Mouse (Mus musculus): ENCODE results near the gene Ptprn2.

Ptprn2 gene

GRCm38 (mm10) chr12:116646771-116647170, 161.3 kb downstream of the Ptprn2 start:
- no peak for DNase-seq (ENCODE audit: low read depth)

GRCm38 (mm10) chr12:116648584-116649206, 163.2 kb downstream of the Ptprn2 start:
- DNase-seq (ENCODE audit: low read depth), result no peak

DNA sequence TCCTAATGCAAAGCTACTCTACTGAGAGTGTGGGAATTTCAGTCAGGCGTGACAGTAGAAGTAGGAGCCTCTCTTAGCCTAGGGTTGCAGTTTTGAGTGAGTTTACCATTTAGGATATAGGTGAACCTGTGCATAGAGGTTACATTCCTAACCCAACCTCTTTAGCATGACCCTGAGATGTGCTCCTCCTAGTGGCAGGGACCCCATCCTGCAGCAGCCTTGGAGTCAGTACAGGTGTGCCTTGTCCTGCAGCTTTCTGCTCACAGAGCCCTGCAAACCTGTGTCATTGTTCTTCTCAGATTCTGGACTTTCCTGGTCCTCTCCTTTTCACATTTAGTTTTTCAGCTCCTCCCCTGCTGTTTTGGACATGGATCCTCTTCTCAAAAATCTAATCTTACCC, 168.2 kb downstream of the Ptprn2 start:
- DNase-seq (ENCODE audit: low read depth), result peak; percentile 7

- no peak for DNase-seq (ENCODE audit: low read depth)
These were observed 174.6 kb downstream of the Ptprn2 start for GRCm38 (mm10) chr12:116660076-116660475.

DNA sequence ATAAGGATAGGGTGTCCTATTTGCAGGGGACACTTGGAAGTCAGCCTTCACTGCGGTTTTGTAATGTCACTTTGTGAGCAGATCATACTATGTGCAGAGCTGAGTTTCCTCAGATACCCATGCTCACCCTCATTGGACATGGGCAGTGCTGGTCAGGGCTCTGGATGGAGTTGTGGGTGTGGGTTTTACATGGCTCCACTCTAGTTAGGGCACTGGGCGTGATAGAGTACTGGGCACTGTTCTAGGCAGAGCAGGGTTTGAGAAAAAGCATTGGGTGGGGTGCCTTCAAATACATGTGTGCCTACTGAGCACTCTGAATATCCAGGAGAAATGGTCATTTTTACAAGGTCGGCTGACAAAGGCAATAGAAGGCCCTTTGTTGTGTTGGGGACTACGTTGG, 175.5 kb downstream of the Ptprn2 start:
- no peak for DNase-seq (ENCODE audit: low read depth)

- DNase-seq (ENCODE audit: low read depth), result no peak
These were observed 192.2 kb downstream of the Ptprn2 start for GRCm38 (mm10) chr12:116677701-116678100.

DNA sequence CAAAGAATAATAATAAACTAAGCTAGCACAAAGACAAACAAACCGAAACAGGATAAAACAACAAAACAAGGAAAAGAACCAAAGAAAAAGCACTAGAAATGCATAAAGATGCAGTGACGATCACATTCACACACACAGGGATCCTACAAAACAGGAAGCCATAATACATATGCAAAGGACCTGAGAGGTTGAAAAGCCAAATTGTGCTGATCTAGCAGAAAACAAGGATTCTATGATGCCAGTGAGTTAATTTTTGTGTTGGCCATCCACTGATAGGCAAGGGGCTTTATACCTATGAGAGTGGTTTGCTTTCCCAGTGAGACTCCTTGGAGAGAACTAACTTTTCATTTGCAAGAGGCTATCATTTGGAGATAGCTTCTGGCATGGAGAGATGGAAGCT, 204.3 kb downstream of the Ptprn2 start:
- DNase-seq (ENCODE audit: low read depth), result no peak

DNA sequence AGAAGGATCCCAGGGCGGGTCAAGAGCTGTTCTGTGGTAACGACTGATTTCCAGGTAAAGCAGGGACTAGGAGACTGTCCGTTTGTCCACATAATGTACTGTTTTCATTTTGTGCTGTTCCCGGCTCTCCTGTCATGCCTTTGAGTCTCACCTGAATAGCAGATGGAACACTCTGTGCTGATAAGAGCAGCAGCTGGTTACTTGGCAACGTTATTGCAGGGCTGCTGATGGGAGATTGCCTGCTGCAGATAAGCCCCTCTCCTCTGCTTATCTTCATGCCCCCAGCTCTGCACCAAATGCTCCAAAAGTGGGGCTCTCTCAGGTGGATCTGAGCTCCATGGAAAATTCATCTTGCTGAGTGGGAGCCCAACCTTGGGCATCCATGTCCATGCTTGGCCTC, 224.0 kb downstream of the Ptprn2 start:
- DNase-seq (ENCODE audit: low read depth), result no peak

GRCm38 (mm10) chr12:116710716-116711115, 225.2 kb downstream of the Ptprn2 start:
- no peak for DNase-seq (ENCODE audit: low read depth)

DNA sequence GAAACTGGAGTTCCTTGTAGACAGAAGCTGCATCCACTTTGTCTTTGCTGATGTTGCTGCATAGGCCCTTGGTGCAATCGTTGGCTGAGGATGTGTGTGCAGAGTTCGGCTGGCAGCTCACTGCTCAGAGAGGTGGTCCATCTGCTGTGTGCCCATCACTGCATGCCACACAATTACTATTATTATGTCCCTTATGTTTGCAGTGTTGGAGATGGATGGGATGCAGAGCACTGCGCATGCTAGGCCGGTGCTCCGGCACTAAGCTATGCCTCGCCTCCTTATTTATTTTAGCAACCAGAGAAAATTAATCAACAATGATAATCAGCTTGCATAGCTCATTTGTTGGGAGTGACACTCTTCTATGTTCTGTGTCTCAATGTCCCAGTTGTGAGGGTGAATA, 225.6 kb downstream of the Ptprn2 start:
- DNase-seq (ENCODE audit: low read depth), result no peak

DNA sequence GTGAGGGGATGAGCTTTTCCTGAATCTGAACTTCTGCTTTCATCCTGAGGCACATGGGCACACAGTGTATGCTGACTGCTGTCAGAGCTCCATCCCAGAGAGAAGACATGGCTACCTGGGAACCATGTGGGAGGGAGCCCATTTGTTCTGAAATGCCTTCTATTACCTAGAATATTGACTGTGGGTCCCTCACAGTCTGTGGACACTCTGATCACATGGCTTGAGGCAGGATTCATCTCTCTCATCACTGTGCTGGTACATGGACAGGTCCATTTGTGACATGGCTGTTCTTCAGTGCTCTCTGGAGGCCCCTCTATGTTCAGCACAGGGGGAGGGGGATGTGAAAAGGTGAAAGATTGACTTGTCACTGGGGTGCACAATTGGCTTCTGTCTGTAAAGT, 227.6 kb downstream of the Ptprn2 start:
- no peak for DNase-seq (ENCODE audit: low read depth)

GRCm38 (mm10) chr12:116721062-116721461, 235.5 kb downstream of the Ptprn2 start:
- no peak for DNase-seq (ENCODE audit: low read depth)

- no peak for DNase-seq (ENCODE audit: low read depth)
These were observed 254.6 kb downstream of the Ptprn2 start for GRCm38 (mm10) chr12:116740141-116740540.

- DNase-seq (ENCODE audit: low read depth), result no peak
These were observed 255.8 kb downstream of the Ptprn2 start for GRCm38 (mm10) chr12:116741300-116741699.

DNA sequence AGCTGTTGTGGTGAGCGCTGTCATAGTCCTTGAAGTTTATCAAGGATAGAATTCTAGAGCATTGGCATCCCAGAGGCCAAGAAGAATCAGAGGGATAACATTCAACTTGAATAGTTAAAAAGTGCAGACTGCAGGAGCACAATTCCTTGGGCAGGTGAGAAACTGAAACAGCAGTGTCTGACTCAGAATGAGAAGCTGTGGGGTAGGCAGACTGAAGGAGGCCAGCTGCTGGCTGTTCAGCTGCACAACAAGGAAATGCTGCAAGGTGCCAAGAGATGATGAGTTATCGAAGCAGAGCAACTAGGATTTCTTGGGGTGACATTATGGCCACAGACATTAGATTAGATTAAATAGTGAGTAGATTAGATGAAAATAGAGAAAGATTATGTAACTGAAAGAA, 260.9 kb downstream of the Ptprn2 start:
- no peak for DNase-seq (ENCODE audit: low read depth)

- DNase-seq (ENCODE audit: low read depth), result no peak
These were observed 267.3 kb downstream of the Ptprn2 start for GRCm38 (mm10) chr12:116752784-116753183.

DNA sequence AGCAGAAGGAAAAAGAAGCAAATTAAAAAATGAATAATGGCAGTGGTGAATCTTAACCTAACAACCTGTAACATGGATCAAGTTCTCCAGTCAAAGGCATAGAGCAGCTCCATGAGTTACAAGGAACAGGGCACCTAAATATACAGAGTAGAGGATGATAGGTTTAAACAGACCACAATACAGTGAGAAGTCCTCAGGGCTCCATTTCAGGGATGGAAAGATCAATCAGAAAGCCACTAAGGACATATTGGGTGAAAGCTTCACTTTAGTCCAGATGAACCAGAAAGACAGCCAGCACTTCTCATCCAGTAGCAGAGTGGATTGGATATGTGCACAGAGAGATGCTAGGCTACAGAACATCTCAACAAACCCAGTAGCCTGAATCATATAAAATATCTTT, 278.4 kb downstream of the Ptprn2 start:
- no peak for DNase-seq (ENCODE audit: low read depth)

DNA sequence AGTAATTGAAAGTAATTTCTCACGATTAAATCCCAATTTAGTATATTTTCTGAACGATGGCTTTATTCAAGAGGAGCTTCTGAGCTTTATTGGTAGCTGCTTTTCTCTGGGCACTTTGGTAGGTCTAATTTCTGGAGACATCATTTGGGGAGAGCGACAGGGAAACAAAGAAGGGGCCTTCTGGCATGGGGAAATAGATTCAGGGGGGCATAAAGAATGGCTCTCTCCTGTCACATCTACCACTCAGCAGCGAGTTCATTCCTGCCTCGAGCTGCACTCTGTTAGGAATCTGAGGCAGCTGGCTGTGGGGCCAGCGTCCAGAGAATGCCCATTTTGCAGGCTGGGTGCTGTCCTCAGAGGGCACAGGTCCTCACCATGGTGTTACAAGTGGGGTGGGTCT, 285.4 kb downstream of the Ptprn2 start:
- no peak for DNase-seq (ENCODE audit: low read depth)

GRCm38 (mm10) chr12:116771493-116771892, 286.0 kb downstream of the Ptprn2 start:
- no peak for DNase-seq (ENCODE audit: low read depth)

DNA sequence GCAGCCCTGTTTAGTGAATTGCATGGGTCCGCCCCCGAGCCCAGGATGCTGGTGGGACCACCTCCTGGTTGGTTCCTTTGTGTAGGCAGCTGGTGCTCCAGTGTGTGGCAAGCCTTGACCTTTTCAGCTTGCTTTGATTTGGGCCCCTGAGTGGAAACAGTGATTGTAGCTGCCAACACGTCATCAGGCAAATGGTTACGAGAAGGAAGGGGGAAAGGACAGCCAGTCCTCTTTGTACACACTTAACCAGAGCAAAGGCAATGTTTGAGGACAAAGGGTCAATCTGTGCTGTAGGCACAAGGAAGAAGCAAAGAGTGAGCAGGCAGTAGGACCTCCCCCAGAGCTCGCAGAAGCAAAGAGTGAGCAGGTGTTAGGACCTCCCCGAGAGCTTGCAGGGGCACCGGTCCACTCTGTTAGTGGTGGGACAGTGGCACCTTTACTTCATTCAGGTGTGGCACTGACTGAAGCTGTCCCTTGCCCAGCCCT, 286.6 kb downstream of the Ptprn2 start:
- DNase-seq (ENCODE audit: low read depth), result no peak

DNA sequence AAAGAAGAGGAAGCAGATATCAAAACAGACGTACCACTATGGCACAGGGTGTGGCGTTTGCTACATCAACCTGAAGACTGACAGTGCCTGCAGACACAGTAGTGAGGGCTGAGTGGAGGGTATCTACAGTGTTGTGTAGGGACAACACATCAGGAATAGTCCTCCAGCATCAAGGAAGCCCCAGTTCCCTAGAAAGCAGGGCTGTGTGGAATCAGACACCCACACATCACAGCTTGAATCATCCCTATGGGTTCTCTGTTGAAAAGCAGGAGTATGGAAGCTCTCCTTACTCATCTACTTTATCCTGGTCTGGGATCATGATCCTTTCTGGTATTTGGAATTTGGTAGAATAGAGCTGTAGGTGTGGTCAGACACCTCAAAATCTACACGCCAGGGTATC, 287.8 kb downstream of the Ptprn2 start:
- DNase-seq (ENCODE audit: low read depth), result no peak

GRCm38 (mm10) chr12:116776447-116776846, 290.9 kb downstream of the Ptprn2 start:
- no peak for DNase-seq (ENCODE audit: low read depth)

GRCm38 (mm10) chr12:116778095-116779090, 292.9 kb downstream of the Ptprn2 start:
- no peak for DNase-seq (ENCODE audit: low read depth)
